Mouse (Mus musculus) frontal cortex, postnatal 36 days (tissue): ENCODE measurements at regions not wholly inside any gene's neighbourhood (a gene's known extent, or its start where the extent isn't known, plus 50 kb on each side); places are given as distances from the start of the nearest gene placed in this dataset.

Experiments used
- DNase-seq, 2 experiments: peaks; one replicate each; pipeline ENCODE4 v3.0.0; 2022; ENCODE audit warnings: low spot score in 2 of 2

DNA sequence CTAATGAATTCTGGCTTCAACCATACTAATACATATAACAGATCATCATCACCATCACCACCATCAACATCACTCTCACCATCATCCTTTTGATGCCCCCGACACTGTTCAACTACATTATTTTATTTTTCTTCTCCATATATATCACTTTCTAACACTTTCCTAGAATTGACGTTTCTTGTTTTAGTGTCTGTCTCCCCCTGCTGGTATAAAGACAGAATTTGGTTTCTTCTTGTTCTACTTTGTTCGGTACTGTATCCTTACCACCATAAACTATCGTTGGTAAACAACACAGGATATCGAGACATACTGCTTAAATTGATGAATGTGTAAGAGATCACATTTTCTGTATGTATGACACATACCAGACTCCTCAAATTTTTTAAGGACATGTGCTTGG, 92.5 kb upstream of the Tab3 start:
- DNase-seq: no peak

GRCm38 (mm10) chrX:85496943-85497342, 76.9 kb upstream of the Tab3 start:
- DNase-seq: peak in 1 of 2 experiments; percentile 6
